Mouse (Mus musculus): ENCODE results near the gene Ammecr1.

- no peak for TF ChIP-seq CTCF (conservative IDR thresholded peaks at IDR 0.05; ENCODE audit: low read length)
- TF ChIP-seq NANOG (IDR thresholded peaks at IDR 0.05; ENCODE audit: borderline replicate concordance, low read length) = no peak
- no peak for TF ChIP-seq POU5F1 (IDR thresholded peaks at IDR 0.05; ENCODE audit: borderline replicate concordance, low read length)
Observed at GRCm38 (mm10) chrX:142901915-142902314, 64.6 kb downstream of the Ammecr1 start.

Measured in E14TG2a.4 (cell line).